Mouse (Mus musculus): ENCODE measurements around the gene Phactr3. TPM values are rescaled to one million over a fixed set of nuclear protein-coding genes. Genes with fewer than 3 reads are reported as not detected.

Phactr3 gene
- total RNA-seq, 1 experiment: 1.1 TPM

GRCm38 (mm10) chr2:178101957-178102356 is 16.8 kb upstream of the Phactr3 start:
- DNase-seq (ENCODE audit: low read depth, low spot score): no peak
- in situ Hi-C loops (cut with MboI; ENCODE audit: low sequenced_read_pairs in 2 of 2, unreplicated experiment in 2 of 2): loop anchor here (10.0 kb wide), 1 partner anchor 233 kb away; no protein-coding TSS in a partner anchor
- H3K9me3 ChIP-seq (ENCODE audit: control insufficient read depth, insufficient read depth, low read depth, low read length): no peaks in the 10 kb centered on the region
- H3K27ac ChIP-seq (ENCODE audit: insufficient read depth, low read depth, low read length, poor library complexity, severe bottlenecking): no peak overlapping the region
- H3K4me3 ChIP-seq (ENCODE audit: insufficient read depth in 1 of 2, low read depth in 1 of 2, low read length in 2 of 2, poor library complexity in 1 of 2, severe bottlenecking in 1 of 2): no peak overlapping the region
- H3K9ac ChIP-seq (ENCODE audit: insufficient read depth, low read depth, low read length, poor library complexity, severe bottlenecking): no peak overlapping the region
- TF ChIP-seq ZC3H11A (IDR thresholded peaks at IDR 0.05; ENCODE audit: borderline replicate concordance, low read depth, low read length) (peak; percentile 55), ZNF384 (IDR thresholded peaks at IDR 0.05; ENCODE audit: low read depth, low read length) (no peak)
- H3K4me1 ChIP-seq (ENCODE audit: control insufficient read depth in 2 of 2, insufficient read depth in 2 of 2, low read length in 2 of 2, poor library complexity in 1 of 2): no peaks in the 10 kb centered on the region
- no peaks in the 10 kb centered on the region for H3K36me3 ChIP-seq (ENCODE audit: control insufficient read depth, insufficient read depth, low read length, poor library complexity, severe bottlenecking)

- Histone ChIP-seq H3K27ac (ENCODE audit: insufficient read depth, low read depth, low read length, poor library complexity, severe bottlenecking) (no peak overlapping the region), H3K4me1 (ENCODE audit: control insufficient read depth in 2 of 2, insufficient read depth in 2 of 2, low read length in 2 of 2, poor library complexity in 1 of 2) (peaks cover 0 to 3% of the 10 kb centered on the region in 2 experiments; a peak in 1 of 4 replicates), H3K4me3 (ENCODE audit: insufficient read depth in 1 of 2, low read depth in 1 of 2, low read length in 2 of 2, poor library complexity in 1 of 2, severe bottlenecking in 1 of 2) (no peak overlapping the region), H3K9me3 (ENCODE audit: control insufficient read depth, insufficient read depth, low read depth, low read length) (no peaks in the 10 kb centered on the region), H3K9ac (ENCODE audit: insufficient read depth, low read depth, low read length, poor library complexity, severe bottlenecking) (no peak overlapping the region), H3K36me3 (ENCODE audit: control insufficient read depth, insufficient read depth, low read length, poor library complexity, severe bottlenecking) (no peaks in the 10 kb centered on the region)
- TF ChIP-seq MAFK (IDR thresholded peaks at IDR 0.05; ENCODE audit: insufficient read depth, low read depth, low read length) (no peak), CHD2 (IDR thresholded peaks at IDR 0.05; ENCODE audit: low read depth, low read length) (no peak), HCFC1 (IDR thresholded peaks at IDR 0.05; ENCODE audit: borderline replicate concordance, insufficient read depth, low read length) (no peak), ZNF384 (IDR thresholded peaks at IDR 0.05; ENCODE audit: low read depth, low read length) (no peak), ZC3H11A (IDR thresholded peaks at IDR 0.05; ENCODE audit: borderline replicate concordance, low read depth, low read length) (no peak)
- DNase-seq (ENCODE audit: low read depth, low spot score): peak; percentile 69
- in situ Hi-C loops (cut with MboI; ENCODE audit: low sequenced_read_pairs in 2 of 2, unreplicated experiment in 2 of 2): no loop called here
Measured at GRCm38 (mm10) chr2:178117946-178118345, 829 bp upstream of the Phactr3 start.

GRCm38 (mm10) chr2:178119561-178120355 is 983 bp downstream of the Phactr3 start:
- no peak overlapping the region for H3K9ac ChIP-seq (ENCODE audit: insufficient read depth, low read depth, low read length, poor library complexity, severe bottlenecking)
- peaks cover 0 to 10% of the 10 kb centered on the region in 2 experiments; a peak in 2 of 4 replicates for H3K4me1 ChIP-seq (ENCODE audit: control insufficient read depth in 2 of 2, insufficient read depth in 2 of 2, low read length in 2 of 2, poor library complexity in 1 of 2)
- in situ Hi-C loops (cut with MboI; ENCODE audit: low sequenced_read_pairs in 2 of 2, unreplicated experiment in 2 of 2): no loop called here
- no peaks in the 10 kb centered on the region for H3K36me3 ChIP-seq (ENCODE audit: control insufficient read depth, insufficient read depth, low read length, poor library complexity, severe bottlenecking)
- H3K9me3 ChIP-seq (ENCODE audit: control insufficient read depth, insufficient read depth, low read depth, low read length): no peaks in the 10 kb centered on the region
- no peak for TF ChIP-seq HCFC1 (IDR thresholded peaks at IDR 0.05; ENCODE audit: borderline replicate concordance, insufficient read depth, low read length)
- no peak for TF ChIP-seq MAFK (IDR thresholded peaks at IDR 0.05; ENCODE audit: insufficient read depth, low read depth, low read length)
- TF ChIP-seq CHD2 (IDR thresholded peaks at IDR 0.05; ENCODE audit: low read depth, low read length): no peak
- no peak for TF ChIP-seq ZNF384 (IDR thresholded peaks at IDR 0.05; ENCODE audit: low read depth, low read length)
- no peak for TF ChIP-seq ZC3H11A (IDR thresholded peaks at IDR 0.05; ENCODE audit: borderline replicate concordance, low read depth, low read length)
- no peak for DNase-seq (ENCODE audit: low read depth, low spot score)
- H3K4me3 ChIP-seq (ENCODE audit: insufficient read depth in 1 of 2, low read depth in 1 of 2, low read length in 2 of 2, poor library complexity in 1 of 2, severe bottlenecking in 1 of 2): peak overlapping the region; percentile 71 to 72
- H3K27ac ChIP-seq (ENCODE audit: insufficient read depth, low read depth, low read length, poor library complexity, severe bottlenecking): no peak overlapping the region

DNA sequence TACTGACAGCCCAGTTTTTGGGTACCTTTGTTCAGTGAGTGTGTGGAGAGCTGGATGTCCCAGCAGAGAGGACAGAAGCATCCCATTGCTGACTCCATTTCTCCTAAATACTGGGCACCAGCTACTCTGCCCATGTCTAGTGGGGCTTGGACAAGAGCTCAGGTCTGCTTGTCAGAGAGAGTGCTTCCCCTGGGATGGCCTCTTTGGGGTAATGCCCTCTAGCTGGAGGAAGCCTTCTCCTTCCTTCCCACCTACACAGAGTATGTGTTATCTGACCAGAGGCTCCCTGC is 1.5 kb downstream of the Phactr3 start:
- H3K4me3 ChIP-seq (ENCODE audit: insufficient read depth in 1 of 2, low read depth in 1 of 2, low read length in 2 of 2, poor library complexity in 1 of 2, severe bottlenecking in 1 of 2): no peak overlapping the region
- H3K36me3 ChIP-seq (ENCODE audit: control insufficient read depth, insufficient read depth, low read length, poor library complexity, severe bottlenecking): no peaks in the 10 kb centered on the region
- no peak for DNase-seq (ENCODE audit: low read depth, low spot score)
- peaks cover 0 to 10% of the 10 kb centered on the region in 2 experiments; a peak in 2 of 4 replicates for H3K4me1 ChIP-seq (ENCODE audit: control insufficient read depth in 2 of 2, insufficient read depth in 2 of 2, low read length in 2 of 2, poor library complexity in 1 of 2)
- H3K9ac ChIP-seq (ENCODE audit: insufficient read depth, low read depth, low read length, poor library complexity, severe bottlenecking): no peak overlapping the region
- in situ Hi-C loops (cut with MboI; ENCODE audit: low sequenced_read_pairs in 2 of 2, unreplicated experiment in 2 of 2): no loop called here
- H3K27ac ChIP-seq (ENCODE audit: insufficient read depth, low read depth, low read length, poor library complexity, severe bottlenecking): no peak overlapping the region
- TF ChIP-seq ZC3H11A (IDR thresholded peaks at IDR 0.05; ENCODE audit: borderline replicate concordance, low read depth, low read length): no peak
- no peak for TF ChIP-seq HCFC1 (IDR thresholded peaks at IDR 0.05; ENCODE audit: borderline replicate concordance, insufficient read depth, low read length)
- no peak for TF ChIP-seq MAFK (IDR thresholded peaks at IDR 0.05; ENCODE audit: insufficient read depth, low read depth, low read length)
- TF ChIP-seq CHD2 (IDR thresholded peaks at IDR 0.05; ENCODE audit: low read depth, low read length): no peak
- TF ChIP-seq ZNF384 (IDR thresholded peaks at IDR 0.05; ENCODE audit: low read depth, low read length): no peak
- no peaks in the 10 kb centered on the region for H3K9me3 ChIP-seq (ENCODE audit: control insufficient read depth, insufficient read depth, low read depth, low read length)

All from ES-E14 (cell line).